Mouse (Mus musculus): ENCODE data around the gene Cad. TPM values are rescaled to one million over a fixed set of nuclear protein-coding genes. Genes with fewer than 3 reads are reported as not detected.
"Not testable (repeated sequence)": the region's sequence is repeated elsewhere in the genome, so short reads cannot be mapped to it uniquely, and the experiment has no call there.

Gene Cad
- 26.0 and 26.8 TPM in 2 replicates for polyA plus RNA-seq (2015; fragmentation: Nextera tagmentation; extraction: Ambion mirVana)

DNA sequence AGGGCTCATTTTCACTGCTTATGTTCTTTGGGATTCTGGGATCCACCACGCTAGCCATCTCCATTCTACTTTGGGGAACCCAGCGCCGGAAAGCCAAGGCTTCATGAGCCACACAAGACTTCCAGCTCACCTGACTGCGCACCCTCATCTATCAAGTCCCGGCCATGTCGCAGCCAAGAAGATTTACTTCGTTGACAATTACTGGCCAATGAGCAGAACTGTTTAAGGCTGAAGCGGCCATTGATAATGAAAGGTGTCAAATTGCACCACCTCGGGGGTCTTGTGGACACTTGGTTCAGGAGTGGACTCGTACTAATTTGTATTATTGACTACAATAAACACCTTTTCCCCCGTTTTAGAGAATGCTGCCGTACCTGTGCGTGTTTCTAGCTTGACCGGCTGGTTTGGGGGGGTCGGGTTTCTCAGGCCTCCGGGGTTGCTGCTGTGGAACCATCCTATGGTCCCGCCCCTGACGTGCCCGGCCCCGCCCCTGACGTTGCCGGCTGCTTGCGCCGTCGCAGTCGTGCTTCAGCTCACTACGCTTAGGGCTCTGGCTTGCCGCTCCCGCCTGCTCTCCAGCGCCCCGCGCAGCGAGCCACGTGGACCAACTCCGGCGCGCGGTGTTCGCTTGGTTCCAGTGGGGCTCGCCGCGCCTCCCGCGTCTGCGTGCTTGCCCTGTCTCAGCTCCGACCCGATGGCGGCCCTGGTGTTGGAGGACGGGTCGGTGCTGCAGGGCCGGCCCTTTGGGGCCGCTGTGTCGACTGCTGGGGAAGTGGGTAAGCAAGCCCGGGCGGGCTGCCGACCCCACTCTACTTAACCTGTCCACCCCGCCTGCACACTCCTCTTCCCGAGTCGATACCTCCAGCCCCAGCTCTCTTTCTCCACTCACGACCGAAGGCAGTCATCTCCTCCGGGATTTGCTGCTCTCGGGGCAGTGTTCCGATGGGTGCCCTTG, at the start of gene Cad:
Cad (plus strand) TSS at position 520 of the 955 bp plus-strand sequence.
- WGBS = under 1% methylated on average over 64 of the region's 64 CpGs
- ATAC-seq (ENCODE audit: insufficient read depth, low FRiP score) = peak; percentile 99
- H3K4me1 ChIP-seq (ENCODE audit: control insufficient read depth, insufficient read depth, low read length) = peaks cover 20% of the 10 kb centered on the region

DNA sequence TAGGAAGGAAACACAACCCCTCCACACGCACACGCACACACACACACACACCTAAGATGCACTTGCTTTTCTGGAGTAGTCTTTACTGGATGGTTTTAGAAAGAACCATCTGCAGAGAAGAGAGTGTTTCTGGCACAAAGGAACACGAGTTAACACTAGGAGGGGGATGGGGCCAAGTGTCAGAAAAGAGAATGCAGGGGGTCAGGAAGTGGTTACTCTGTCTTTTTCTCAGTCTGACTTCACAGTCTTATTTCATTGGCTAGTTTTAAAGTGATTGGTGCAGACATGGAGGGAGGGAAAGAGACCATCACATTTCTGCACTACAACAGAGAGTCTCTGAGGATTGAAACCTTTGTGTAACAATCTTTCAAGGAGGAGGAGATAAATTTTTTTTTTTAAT, 41.8 kb upstream of the Cad start:
- H3K27ac ChIP-seq (ENCODE audit: low read length) = no peak overlapping the region
- no peaks in the 10 kb centered on the region for H3K27me3 ChIP-seq (ENCODE audit: control insufficient read depth, insufficient read depth, low read length)
- H3K4me3 ChIP-seq (replicated peaks; ENCODE audit: low read length) = no peak overlapping the region
- no peak overlapping the region for H3K4me2 ChIP-seq (ENCODE audit: low read depth, low read length)
- no peak for ATAC-seq (ENCODE audit: insufficient read depth, low FRiP score)
- WGBS = 74% methylated on average over 3 of the region's 3 CpGs
- H3K36me3 ChIP-seq (ENCODE audit: control insufficient read depth, insufficient read depth, low read length) = no peaks in the 10 kb centered on the region
- no peak overlapping the region for H3K9ac ChIP-seq (ENCODE audit: low read length)
- H3K9me3 ChIP-seq (replicated peaks; ENCODE audit: control insufficient read depth, low read length) = no peaks in the 10 kb centered on the region
- H3K4me1 ChIP-seq (ENCODE audit: control insufficient read depth, insufficient read depth, low read length) = no peaks in the 10 kb centered on the region

More for the DNA sequence above, at the start of gene Cad:
- Histone ChIP-seq H3K9me3 (replicated peaks; ENCODE audit: control insufficient read depth, low read length) (no peaks in the 10 kb centered on the region), H3K9ac (ENCODE audit: low read length) (peak within 1 kb of the TSS; percentile 86), H3K27me3 (ENCODE audit: control insufficient read depth, insufficient read depth, low read length) (no peaks in the 10 kb centered on the region), H3K27ac (ENCODE audit: low read length) (peak within 1 kb of the TSS; percentile 86), H3K36me3 (ENCODE audit: control insufficient read depth, insufficient read depth, low read length) (no peaks in the 10 kb centered on the region), H3K4me3 (replicated peaks; ENCODE audit: low read length) (peak within 1 kb of the TSS; percentile 67), H3K4me2 (ENCODE audit: low read depth, low read length) (peak within 1 kb of the TSS; percentile 94)

DNA sequence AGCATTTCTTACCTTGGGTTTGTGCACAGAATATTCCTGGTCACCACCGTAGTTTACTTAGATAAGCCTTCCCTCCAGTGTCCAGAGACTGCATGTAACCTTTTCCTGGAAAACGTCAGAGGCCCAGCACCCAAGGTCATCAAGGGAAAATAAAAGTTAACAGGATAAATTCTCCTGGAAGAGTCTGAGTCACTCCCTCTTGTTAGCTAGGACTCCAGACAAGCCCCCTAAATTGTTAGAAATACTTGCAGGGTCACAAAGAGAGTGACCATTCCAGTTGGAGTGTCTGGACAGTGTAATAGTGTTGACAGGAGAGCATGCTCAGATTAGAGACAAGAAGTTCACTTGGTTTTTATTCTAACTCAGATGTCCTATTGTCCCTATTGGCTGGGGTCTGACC, 38.7 kb upstream of the Cad start:
- no peaks in the 10 kb centered on the region for H3K9me3 ChIP-seq (replicated peaks; ENCODE audit: control insufficient read depth, low read length)
- no peaks in the 10 kb centered on the region for H3K4me1 ChIP-seq (ENCODE audit: control insufficient read depth, insufficient read depth, low read length)
- no peak overlapping the region for H3K9ac ChIP-seq (ENCODE audit: low read length)
- no peaks in the 10 kb centered on the region for H3K36me3 ChIP-seq (ENCODE audit: control insufficient read depth, insufficient read depth, low read length)
- 44% methylated on average over 2 of the region's 2 CpGs for WGBS
- H3K27me3 ChIP-seq (ENCODE audit: control insufficient read depth, insufficient read depth, low read length) = no peaks in the 10 kb centered on the region
- ATAC-seq (ENCODE audit: insufficient read depth, low FRiP score) = no peak
- H3K4me3 ChIP-seq (replicated peaks; ENCODE audit: low read length) = no peak overlapping the region
- H3K4me2 ChIP-seq (ENCODE audit: low read depth, low read length) = no peak overlapping the region
- no peak overlapping the region for H3K27ac ChIP-seq (ENCODE audit: low read length)

DNA sequence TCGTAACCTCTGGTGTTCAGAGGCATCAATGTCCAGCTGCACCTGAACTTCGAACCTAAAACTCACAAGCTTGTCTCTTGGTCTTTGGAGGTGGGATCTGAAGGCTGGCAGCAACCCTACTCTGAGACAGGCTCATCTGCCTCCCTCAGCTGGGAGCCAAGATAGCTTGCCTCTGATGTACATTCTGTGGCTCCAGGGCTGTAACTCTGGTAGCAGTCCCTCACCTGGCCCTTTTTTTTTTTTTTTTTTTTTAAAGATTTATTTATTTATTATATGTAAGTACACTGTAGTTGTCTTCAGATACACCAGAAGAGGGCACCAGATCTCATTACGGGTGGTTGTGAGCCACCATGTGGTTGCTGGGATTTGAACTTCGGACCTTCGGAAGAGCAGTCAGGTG, 32.8 kb upstream of the Cad start:
- not testable (repeated sequence) for H3K9me3 ChIP-seq (replicated peaks; ENCODE audit: control insufficient read depth, low read length); H3K9ac ChIP-seq (ENCODE audit: low read length); H3K4me1 ChIP-seq (ENCODE audit: control insufficient read depth, insufficient read depth, low read length); ATAC-seq (ENCODE audit: insufficient read depth, low FRiP score); H3K27ac ChIP-seq (ENCODE audit: low read length); H3K36me3 ChIP-seq (ENCODE audit: control insufficient read depth, insufficient read depth, low read length); H3K4me3 ChIP-seq (replicated peaks; ENCODE audit: low read length); H3K4me2 ChIP-seq (ENCODE audit: low read depth, low read length); H3K27me3 ChIP-seq (ENCODE audit: control insufficient read depth, insufficient read depth, low read length)
- WGBS = 90% methylated on average over 4 of the region's 5 CpGs

DNA sequence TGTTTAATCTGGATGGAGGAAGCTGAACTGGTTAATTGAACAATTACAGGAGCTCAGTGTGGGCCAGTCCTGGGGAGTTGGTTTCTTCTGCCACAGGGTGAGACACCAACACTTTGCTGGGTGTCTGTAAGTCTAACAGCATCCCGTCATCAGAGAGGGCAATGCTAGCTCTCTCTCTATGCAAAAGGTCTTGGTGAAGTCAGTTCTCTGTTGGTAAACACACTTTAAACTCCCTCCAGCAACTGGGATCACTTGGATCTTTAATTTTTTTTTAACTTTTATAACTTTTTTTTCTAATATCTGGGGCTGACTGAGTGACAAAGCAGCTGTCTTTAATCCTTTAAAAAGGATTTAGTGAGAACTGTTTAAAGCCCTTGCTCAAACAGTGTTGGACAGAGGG, 31.9 kb upstream of the Cad start:
- H3K4me3 ChIP-seq (replicated peaks; ENCODE audit: low read length) = no peak overlapping the region
- 33% methylated on average over 1 of the region's 1 CpGs for whole genome bisulfite sequencing
- no peak for ATAC-seq (ENCODE audit: insufficient read depth, low FRiP score)
- no peaks in the 10 kb centered on the region for H3K9me3 ChIP-seq (replicated peaks; ENCODE audit: control insufficient read depth, low read length)
- H3K4me2 ChIP-seq (ENCODE audit: low read depth, low read length) = no peak overlapping the region
- H3K4me1 ChIP-seq (ENCODE audit: control insufficient read depth, insufficient read depth, low read length) = no peaks in the 10 kb centered on the region
- no peak overlapping the region for H3K27ac ChIP-seq (ENCODE audit: low read length)
- H3K9ac ChIP-seq (ENCODE audit: low read length) = no peak overlapping the region
- no peaks in the 10 kb centered on the region for H3K36me3 ChIP-seq (ENCODE audit: control insufficient read depth, insufficient read depth, low read length)
- no peaks in the 10 kb centered on the region for H3K27me3 ChIP-seq (ENCODE audit: control insufficient read depth, insufficient read depth, low read length)

DNA sequence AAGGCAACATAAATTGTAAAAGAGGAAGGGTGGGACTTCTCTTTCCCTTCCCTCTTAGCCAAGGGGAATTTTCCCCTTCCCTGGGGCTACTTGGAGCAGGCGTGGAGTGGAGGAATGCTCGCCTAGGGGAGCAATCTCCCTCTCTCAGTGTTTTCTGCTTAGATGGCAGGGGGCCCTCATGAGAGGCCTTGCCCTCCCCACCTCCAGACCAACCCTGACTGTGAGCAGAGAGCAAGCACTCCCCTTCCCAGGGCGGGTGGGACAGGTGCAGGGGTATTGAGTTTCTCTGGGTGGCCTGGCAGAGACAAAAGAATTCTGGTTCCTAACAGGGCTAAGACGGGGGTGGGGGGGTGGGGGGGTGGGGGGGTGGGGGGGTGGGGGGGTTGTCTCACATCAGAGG, 31.3 kb upstream of the Cad start:
- Histone ChIP-seq H3K4me2 (ENCODE audit: low read depth, low read length) (no peak overlapping the region), H3K4me1 (ENCODE audit: control insufficient read depth, insufficient read depth, low read length) (no peaks in the 10 kb centered on the region), H3K9ac (ENCODE audit: low read length) (no peak overlapping the region), H3K36me3 (ENCODE audit: control insufficient read depth, insufficient read depth, low read length) (no peaks in the 10 kb centered on the region), H3K9me3 (replicated peaks; ENCODE audit: control insufficient read depth, low read length) (no peaks in the 10 kb centered on the region), H3K27me3 (ENCODE audit: control insufficient read depth, insufficient read depth, low read length) (no peaks in the 10 kb centered on the region), H3K4me3 (replicated peaks; ENCODE audit: low read length) (no peak overlapping the region), H3K27ac (ENCODE audit: low read length) (no peak overlapping the region)
- ATAC-seq (ENCODE audit: insufficient read depth, low FRiP score) = no peak
- WGBS = 27% methylated on average over 4 of the region's 4 CpGs

DNA sequence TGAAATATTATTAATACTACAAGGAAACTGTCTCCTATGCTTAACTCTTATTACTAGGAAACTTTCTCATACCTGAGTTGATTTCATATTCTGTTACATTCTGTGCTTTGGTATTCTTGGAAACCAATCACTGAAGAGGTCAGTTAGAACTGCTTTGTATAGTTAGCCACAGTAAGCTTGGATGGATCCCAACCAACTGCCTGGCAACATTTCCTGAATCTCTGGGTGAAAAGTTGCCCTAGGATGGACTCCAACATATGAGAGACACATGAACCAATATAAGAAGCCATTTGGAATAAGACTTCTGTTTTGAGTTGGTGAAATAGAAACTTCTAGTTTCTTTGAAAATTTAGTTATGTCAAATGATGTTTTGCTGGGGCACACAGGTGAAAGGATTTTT, 29.9 kb upstream of the Cad start:
- Histone ChIP-seq H3K9ac (ENCODE audit: low read length) (no peak overlapping the region), H3K27ac (ENCODE audit: low read length) (no peak overlapping the region), H3K4me1 (ENCODE audit: control insufficient read depth, insufficient read depth, low read length) (no peaks in the 10 kb centered on the region), H3K36me3 (ENCODE audit: control insufficient read depth, insufficient read depth, low read length) (no peaks in the 10 kb centered on the region), H3K4me2 (ENCODE audit: low read depth, low read length) (no peak overlapping the region), H3K9me3 (replicated peaks; ENCODE audit: control insufficient read depth, low read length) (no peaks in the 10 kb centered on the region), H3K4me3 (replicated peaks; ENCODE audit: low read length) (no peak overlapping the region), H3K27me3 (ENCODE audit: control insufficient read depth, insufficient read depth, low read length) (no peaks in the 10 kb centered on the region)
- ATAC-seq (ENCODE audit: insufficient read depth, low FRiP score) = no peak

DNA sequence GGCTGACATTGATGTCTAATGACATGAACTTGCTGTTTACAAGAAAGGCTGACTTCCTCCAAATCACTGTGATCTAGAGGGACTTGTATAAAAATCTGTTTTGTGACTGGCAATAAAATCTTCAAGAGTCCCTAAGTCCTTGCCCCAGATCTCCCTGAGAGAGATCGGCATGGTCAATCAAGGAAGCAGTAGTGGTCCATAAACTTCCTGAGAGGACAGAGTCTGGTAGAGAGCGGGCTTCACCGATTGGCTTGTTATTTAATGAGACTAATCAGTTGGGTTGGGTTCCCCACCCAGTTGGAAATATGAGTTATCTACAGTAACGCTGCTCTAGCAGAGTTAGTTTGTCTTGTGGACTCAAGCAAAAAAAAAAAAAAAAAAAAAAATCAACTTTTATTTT, 23.7 kb upstream of the Cad start:
- Histone ChIP-seq H3K36me3 (ENCODE audit: control insufficient read depth, insufficient read depth, low read length) (no peaks in the 10 kb centered on the region), H3K9ac (ENCODE audit: low read length) (no peak overlapping the region), H3K27ac (ENCODE audit: low read length) (no peak overlapping the region), H3K27me3 (ENCODE audit: control insufficient read depth, insufficient read depth, low read length) (no peaks in the 10 kb centered on the region), H3K4me3 (replicated peaks; ENCODE audit: low read length) (no peak overlapping the region), H3K9me3 (replicated peaks; ENCODE audit: control insufficient read depth, low read length) (no peaks in the 10 kb centered on the region), H3K4me1 (ENCODE audit: control insufficient read depth, insufficient read depth, low read length) (no peaks in the 10 kb centered on the region), H3K4me2 (ENCODE audit: low read depth, low read length) (no peak overlapping the region)
- WGBS = 73% methylated on average over 4 of the region's 4 CpGs
- no peak for ATAC-seq (ENCODE audit: insufficient read depth, low FRiP score)

DNA sequence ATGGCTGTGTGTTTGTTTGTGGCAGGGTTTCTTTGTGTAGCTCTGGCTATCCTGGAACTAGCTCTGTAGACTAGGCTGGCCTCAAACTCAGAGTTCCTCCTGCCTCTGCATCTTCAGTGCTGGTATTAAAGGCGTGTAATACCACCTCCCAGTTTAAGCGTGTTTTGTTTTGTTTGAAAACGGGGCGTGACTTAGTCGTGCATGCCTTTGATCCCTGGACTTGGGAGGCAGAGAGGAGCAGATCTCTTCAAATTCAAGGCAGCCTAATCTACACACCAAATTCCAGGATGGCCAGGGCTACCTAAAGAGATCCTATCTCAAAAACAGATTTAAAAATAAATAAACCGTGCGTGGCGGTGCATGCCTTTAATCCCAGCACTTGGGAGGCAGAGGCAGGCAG, 23.1 kb upstream of the Cad start:
- Histone ChIP-seq H3K9ac (ENCODE audit: low read length) (no peak overlapping the region), H3K27ac (ENCODE audit: low read length) (no peak overlapping the region), H3K4me2 (ENCODE audit: low read depth, low read length) (no peak overlapping the region), H3K27me3 (ENCODE audit: control insufficient read depth, insufficient read depth, low read length) (no peaks in the 10 kb centered on the region), H3K4me3 (replicated peaks; ENCODE audit: low read length) (no peak overlapping the region), H3K9me3 (replicated peaks; ENCODE audit: control insufficient read depth, low read length) (no peaks in the 10 kb centered on the region), H3K36me3 (ENCODE audit: control insufficient read depth, insufficient read depth, low read length) (no peaks in the 10 kb centered on the region), H3K4me1 (ENCODE audit: control insufficient read depth, insufficient read depth, low read length) (no peaks in the 10 kb centered on the region)
- no peak for ATAC-seq (ENCODE audit: insufficient read depth, low FRiP score)
- WGBS = 84% methylated on average over 8 of the region's 8 CpGs

Data from stomach, embryonic 16.5 days (tissue).